Mouse (Mus musculus): Measurements from ENCODE around the gene Akirin2.

Akirin2 gene

GRCm38 (mm10) chr4:34550748-34551097, at the start of gene Akirin2:
Gene Akirin2, plus strand, starts transcription at chr4:34550937.
- in situ Hi-C loops (cut with MboI, MseI): no loop called here

- in situ Hi-C loops (cut with MboI, MseI): no loop called here
Measured at GRCm38 (mm10) chr4:34510305-34510704, 40.4 kb upstream of the Akirin2 start.

- in situ Hi-C loops (cut with MboI, MseI): no loop called here
Measured at GRCm38 (mm10) chr4:34522846-34523245, 27.9 kb upstream of the Akirin2 start.

DNA sequence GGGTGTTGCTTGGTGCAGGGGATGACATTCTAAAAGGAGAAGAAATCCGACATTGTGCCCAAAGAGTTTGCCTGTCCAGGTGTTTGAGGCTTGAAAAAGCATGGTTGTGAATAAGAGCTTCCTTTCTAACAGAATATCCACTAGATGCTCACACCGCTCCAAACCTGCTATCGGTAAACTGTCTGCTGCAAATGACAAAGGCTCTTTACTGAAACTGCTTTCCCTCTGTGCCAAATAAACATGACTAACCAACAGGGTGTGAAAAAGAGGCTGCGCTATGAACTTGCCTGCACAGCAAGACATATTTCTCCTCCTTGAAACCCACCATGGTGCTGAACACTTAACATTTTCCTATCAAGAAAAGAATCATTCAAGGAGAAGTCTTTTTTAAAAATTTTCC, 27.2 kb upstream of the Akirin2 start:
- in situ Hi-C loops (cut with MboI, MseI): no loop called here

GRCm38 (mm10) chr4:34526771-34527170, 24.0 kb upstream of the Akirin2 start:
- in situ Hi-C loops (cut with MboI, MseI): no loop called here

DNA sequence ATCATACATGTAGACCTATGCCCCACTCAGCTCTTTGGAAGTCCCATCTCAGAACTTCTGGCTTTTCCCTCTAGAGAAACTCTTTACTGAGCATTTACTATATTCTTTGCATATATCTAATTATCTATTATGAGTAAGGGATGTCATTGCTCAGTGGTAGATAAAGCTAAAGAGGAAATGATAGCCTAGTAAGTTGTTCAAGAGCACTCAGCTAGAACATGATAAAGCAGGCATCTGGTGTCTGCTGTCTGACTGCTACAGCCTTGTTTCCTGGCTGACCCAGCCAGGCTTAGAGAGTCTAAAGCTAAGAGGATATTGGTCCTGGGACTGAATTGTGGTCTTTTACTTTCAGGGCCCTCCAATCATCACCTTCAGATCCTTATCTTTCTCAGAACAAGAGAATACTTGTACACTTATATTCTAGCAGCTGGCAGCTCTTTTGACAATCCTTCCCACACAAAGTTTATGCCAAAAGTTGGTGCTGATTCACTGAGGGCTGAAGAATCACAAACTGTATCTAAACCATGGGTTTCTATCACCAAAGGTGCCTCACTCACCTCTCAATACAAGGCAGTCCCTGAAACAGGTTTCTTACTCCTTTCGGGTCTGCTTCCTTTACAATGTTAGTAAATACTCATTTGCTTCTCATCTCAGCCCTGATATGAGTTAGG, 22.2 kb upstream of the Akirin2 start:
- in situ Hi-C loops (cut with MboI, MseI): no loop called here

DNA sequence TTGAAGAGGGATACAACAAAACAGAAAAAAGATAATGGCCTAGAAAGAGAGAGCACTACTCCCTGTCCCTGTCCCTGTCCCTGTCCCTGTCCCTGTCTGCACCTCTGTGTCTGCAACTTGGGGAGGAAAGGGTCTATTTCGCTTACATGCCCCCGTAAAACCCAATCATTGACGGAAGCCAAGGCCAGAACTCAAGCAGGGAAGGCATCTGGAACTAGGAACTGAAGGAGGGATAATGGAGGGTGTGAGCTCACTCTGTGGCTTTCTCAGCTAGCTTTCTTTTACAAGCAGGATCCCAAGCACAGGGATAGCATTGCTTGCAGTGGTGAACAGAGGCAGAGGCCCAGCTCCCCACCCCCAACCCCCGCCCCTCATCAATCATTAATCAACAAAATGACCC, 21.4 kb upstream of the Akirin2 start:
- in situ Hi-C loops (cut with MboI, MseI): no loop called here

GRCm38 (mm10) chr4:34529941-34530340, 20.8 kb upstream of the Akirin2 start:
- in situ Hi-C loops (cut with MboI, MseI): no loop called here

- in situ Hi-C loops (cut with MboI, MseI): no loop called here
Measured at GRCm38 (mm10) chr4:34549981-34550747, 573 bp upstream of the Akirin2 start.

DNA sequence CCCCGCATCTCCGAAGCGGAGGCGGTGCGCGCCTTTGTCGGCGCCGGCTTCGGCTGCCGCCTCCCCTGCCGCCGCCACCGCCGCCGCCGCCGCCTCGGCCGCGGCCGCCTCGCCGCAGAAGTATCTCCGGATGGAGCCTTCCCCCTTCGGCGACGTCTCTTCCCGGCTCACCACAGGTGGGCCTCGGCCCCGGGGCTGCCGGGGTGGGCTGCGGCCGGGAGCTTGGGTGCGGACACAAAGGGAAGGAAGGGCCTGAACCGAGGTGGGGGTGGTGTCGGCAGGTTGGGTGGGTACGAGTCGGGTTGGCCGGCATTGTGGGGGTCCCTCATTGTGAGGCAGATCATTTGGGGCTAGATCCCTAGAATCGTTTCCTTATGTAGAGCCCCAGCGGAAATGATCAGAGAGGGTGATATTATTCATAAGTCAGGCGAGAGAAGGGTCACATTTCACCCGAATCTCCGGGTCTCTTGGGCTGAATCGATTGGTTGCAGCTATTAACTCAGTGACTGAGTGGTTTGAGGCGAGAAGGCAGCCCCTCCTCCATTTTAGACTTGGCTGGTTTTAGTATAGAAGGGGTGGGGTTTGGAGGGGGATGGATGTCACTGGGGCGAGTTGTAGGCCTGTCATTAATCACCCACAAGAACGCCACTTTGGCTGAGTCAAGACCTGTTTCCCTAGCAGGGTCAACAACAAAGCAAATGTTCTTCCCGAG, 517 bp downstream of the Akirin2 start:
- in situ Hi-C loops (cut with MboI, MseI): no loop called here

DNA sequence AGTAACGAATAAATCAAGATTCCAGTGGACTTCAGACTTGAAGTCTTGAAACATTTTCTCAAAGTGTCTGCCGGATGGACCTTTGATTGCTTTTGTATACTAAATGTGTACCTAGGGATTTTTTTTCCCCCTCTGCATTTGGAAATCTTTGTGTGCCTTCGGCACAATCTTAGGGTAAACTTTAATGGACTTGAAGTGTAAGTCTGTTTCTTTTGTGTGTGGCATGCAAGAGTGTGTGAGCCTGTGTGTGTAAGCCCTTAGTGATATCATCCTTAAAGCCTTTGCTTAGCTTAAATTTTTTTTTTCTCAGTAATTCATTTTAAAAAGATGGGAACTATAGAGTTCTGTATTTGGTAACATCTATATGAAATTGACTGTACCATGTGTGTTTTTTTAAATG, 1.2 kb downstream of the Akirin2 start:
- in situ Hi-C loops (cut with MboI, MseI): no loop called here

DNA sequence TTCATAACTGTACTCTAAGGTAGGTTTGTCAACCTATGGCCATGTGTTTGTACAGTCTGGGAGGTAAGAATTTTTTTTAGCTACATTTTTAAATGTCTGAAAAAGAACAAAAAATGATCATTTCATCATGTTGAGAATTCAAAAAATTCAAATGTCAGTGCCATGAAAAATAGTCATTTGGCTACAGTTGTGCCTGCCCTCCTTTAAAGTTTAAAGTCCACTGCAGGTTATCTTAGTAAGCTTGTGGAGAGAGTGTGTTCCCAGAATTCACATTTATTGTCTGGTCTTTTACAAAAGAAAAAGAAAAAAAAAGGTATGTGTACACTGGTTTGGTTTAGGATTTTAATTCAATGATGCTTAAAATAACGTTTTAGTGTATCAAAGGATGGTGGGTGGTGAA, 3.9 kb downstream of the Akirin2 start:
- in situ Hi-C loops (cut with MboI, MseI): no loop called here

- in situ Hi-C loops (cut with MboI, MseI): no loop called here
Measured at GRCm38 (mm10) chr4:34555604-34556003, 4.9 kb downstream of the Akirin2 start.

GRCm38 (mm10) chr4:34556183-34556582, 5.4 kb downstream of the Akirin2 start:
- in situ Hi-C loops (cut with MboI, MseI): no loop called here

GRCm38 (mm10) chr4:34560971-34561370, 10.2 kb downstream of the Akirin2 start:
- in situ Hi-C loops (cut with MboI, MseI): no loop called here

- in situ Hi-C loops (cut with MboI, MseI): no loop called here
Measured at GRCm38 (mm10) chr4:34566226-34566625, 15.5 kb downstream of the Akirin2 start.

DNA sequence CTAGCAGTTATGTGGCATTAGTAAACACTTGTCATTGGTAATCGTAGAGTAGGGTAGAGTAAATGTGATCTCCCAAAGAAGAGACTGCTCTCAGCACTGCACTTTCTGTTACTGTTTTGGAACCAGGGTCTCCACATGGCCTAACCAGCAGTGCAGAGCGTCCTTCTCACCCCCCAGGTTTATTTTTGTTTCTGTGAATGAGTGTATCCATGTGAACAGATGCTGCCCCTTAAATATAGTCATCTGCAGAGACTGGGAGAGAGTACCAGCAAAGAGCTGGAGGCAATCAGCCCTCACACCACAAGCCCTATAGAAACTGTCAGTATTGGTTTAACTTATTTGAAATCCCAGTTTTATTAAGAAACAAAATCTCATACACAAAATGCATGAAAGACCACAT, 22.1 kb downstream of the Akirin2 start:
- in situ Hi-C loops (cut with MboI, MseI): no loop called here

DNA sequence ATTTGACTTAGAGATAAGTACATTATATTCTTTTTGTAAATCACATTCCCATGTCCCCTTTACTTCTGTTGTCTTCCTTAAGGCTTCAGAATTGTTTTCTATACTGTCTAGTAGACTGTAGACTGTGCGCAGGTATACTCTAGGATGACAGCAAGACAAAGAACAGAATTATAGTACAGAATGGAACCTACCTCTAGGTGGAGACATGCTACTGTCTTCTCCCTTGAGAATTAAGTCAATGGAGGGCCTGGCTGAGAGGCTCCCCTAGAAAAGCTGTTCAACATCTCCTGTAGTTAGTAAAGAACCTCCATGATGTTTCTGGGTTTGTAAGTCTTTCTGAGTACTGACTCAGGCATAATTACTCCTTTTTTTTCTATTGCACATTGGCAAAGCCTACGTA, 26.3 kb downstream of the Akirin2 start:
- in situ Hi-C loops (cut with MboI, MseI): loop anchor here (25.0 kb wide), 1 partner anchor 1840 kb away; no protein-coding TSS in a partner anchor

DNA sequence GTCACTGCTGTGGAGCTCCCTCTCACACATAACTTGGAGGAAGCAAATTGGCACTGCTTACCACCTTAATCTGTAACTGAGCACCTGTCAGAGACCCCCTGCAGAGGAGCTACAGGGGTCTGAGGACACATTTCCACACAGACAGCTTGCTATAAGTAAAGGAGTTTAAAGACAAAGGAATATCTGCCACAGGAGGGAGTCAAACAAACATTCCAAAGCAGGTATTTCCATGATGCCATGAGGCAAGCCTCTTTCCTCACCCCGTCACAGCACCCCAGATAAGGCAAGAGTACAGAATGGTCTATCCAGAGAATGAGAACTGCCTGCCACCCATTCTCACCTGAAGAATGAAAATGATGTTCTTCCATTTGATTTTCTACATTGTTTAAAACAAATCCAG, 28.5 kb downstream of the Akirin2 start:
- in situ Hi-C loops (cut with MboI, MseI): loop anchor here (25.0 kb wide), 1 partner anchor 1842 kb away; no protein-coding TSS in a partner anchor

GRCm38 (mm10) chr4:34581489-34581888, 30.8 kb downstream of the Akirin2 start:
- in situ Hi-C loops (cut with MboI, MseI): loop anchor here (25.0 kb wide), 1 partner anchor 1844 kb away; no protein-coding TSS in a partner anchor

GRCm38 (mm10) chr4:34581990-34582389, 31.3 kb downstream of the Akirin2 start:
- in situ Hi-C loops (cut with MboI, MseI): loop anchor here (25.0 kb wide), 1 partner anchor 1845 kb away; no protein-coding TSS in a partner anchor

DNA sequence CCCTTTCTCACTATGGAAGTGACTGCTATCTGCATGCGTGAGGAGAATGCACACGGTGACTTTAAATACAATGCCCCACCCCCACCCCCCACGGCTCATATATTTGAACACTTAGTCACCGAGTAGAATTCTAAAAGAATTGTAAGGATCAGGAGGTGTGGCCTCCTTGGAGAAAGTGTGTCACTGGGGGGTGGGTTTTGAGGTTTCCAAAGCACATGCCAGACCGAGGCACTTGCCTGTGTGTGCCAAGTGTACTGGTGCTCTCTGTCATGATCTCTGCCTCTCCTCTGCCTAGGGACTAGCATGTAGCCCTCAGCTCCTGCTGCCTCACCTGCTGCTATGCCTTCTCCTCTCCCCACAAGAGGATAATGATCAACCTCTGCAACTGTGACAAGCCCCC, 31.7 kb downstream of the Akirin2 start:
- in situ Hi-C loops (cut with MboI, MseI): loop anchor here (25.0 kb wide), 1 partner anchor 1845 kb away; no protein-coding TSS in a partner anchor
